Mouse (Mus musculus) adipocyte (in vitro differentiated cells): ENCODE measurements around the gene Pkdrej.
"Not testable (repeated sequence)": the region's sequence is repeated elsewhere in the genome, so short reads cannot be mapped to it uniquely, and the experiment has no call there.

ENCODE experiments used
- DNase-seq: peaks from one replicate; pipeline ENCODE4 v3.0.0-alpha.2; 2016; ENCODE audit warnings: low spot score

The Pkdrej gene

GRCm38 (mm10) chr15:85821203-85822010 lies at the start of gene Pkdrej:
Pkdrej (minus strand) TSS chr15:85821734.
- DNase-seq = no peak

- DNase-seq = peak; percentile 80
Observed at GRCm38 (mm10) chr15:85867696-85868095, 46.2 kb upstream of the Pkdrej start.

- DNase-seq = not testable (repeated sequence)
Observed at GRCm38 (mm10) chr15:85865913-85866312, 44.4 kb upstream of the Pkdrej start.

- peak; percentile 94 for DNase-seq
Observed at GRCm38 (mm10) chr15:85859490-85860031, 38.0 kb upstream of the Pkdrej start, which contains the start of gene Gtse1. Gtse1 (plus strand) TSS chr15:85859745.

DNA sequence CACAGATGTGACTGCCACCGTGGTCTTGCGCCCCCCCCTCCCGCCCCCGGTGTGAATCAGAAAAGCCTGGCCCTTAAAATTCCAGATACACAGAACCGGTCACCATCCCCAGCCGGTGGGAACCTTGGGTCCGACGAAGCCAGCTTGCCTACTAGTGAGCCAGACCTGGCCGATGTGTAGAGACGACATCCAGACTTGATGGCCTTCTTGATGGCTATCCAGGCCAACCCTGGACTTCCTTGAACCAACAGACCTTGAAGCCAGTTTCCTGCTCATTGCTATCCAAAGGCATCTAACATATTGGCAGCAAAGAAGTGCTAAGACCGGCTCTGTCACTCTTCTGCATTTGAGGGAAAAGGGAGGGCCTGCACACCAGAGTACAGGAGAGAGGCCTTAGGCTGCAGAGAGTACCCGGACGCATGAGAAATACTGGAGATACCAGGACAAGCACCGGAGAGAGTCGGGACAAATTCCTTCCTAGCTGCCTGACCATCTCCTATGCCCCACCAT lies 37.5 kb upstream of the Pkdrej start:
- no peak for DNase-seq

DNA sequence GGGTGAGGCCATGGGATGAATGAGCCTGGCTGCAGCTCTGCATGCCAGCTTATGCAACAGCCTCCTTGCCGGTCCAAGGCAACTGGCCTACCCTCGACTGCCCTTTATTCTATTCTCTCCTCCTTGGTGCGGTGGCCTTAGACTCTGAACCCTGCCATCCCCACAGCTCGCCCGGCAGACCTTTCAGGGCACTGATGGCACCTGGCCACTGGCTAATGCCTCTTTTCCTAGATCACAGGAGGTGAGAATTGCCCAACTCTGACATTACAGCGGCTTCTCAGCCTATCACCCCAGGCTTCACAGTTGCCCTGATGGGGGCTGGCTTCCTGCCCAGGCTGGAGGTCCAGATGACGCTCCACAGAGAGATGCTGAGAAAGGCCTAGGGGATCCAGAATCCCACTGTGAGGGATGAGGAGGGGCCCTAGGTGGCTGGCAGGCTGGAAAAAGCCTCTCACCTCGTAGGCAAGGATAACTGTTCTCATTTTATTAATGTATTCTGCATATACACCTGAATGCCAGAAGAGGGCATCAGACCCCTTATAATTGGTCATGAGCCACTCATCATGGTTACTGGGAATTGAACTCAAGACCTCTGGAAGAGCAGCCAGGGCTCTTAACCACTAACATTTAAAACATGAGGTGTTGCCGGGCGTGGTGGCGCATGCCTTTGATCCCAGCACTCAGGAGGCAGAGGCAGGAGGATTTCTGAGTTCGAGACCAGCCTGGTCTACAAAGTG lies 30.3 kb upstream of the Pkdrej start:
- DNase-seq = no peak

- no peak for DNase-seq
Observed at GRCm38 (mm10) chr15:85845071-85845470, 23.5 kb upstream of the Pkdrej start.

GRCm38 (mm10) chr15:85841796-85842360 lies 20.3 kb upstream of the Pkdrej start:
- no peak for DNase-seq

DNA sequence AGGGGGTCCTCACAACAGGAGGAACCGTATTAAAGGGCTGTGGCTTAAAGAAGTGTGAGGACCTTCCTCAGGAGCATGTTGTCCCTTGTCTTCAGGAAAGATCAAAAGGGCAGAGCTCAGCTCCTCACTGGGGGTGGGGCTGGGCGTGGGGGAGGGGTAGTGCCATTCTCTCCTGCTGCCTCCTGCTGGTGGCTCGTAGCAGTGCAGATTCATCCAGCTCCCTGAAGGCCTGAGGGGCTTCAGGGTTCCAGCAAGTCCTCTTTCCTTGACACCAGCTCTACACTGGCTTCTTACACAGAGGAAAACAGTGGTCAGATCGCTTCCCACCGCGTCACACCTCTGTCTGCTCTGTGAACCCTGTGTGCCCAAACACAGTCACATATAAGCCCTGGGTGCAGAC lies 19.4 kb upstream of the Pkdrej start:
- DNase-seq = no peak

GRCm38 (mm10) chr15:85836887-85837286 lies 15.4 kb upstream of the Pkdrej start:
- DNase-seq = no peak

- no peak for DNase-seq
Observed at GRCm38 (mm10) chr15:85835335-85835734, 13.8 kb upstream of the Pkdrej start.

DNA sequence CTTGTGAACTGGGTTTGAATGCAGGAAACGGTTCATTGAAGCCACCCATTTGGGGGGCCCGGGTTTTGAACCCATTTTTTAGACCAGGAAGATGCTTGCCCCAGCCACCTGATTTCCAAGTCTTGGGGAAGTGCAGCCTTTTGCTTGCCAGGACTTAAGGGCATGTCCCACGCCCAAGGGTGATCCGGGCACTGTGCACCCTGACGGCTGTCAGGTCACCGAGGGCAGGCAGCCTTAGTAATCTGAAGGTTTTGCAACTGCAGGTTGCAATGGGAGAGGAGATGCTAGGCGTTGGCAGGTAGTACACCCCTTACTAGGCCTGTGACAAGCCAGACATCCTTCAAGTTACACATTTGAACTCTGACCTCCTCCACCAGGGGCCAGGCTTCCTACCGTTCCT lies 11.1 kb upstream of the Pkdrej start:
- no peak for DNase-seq

GRCm38 (mm10) chr15:85831954-85832590 lies 10.5 kb upstream of the Pkdrej start, which contains the start of gene Ttc38:
Ttc38 (plus strand) TSS chr15:85832306.
- DNase-seq = peak; percentile 56

GRCm38 (mm10) chr15:85829470-85829869 lies 7.9 kb upstream of the Pkdrej start:
- DNase-seq = no peak

DNA sequence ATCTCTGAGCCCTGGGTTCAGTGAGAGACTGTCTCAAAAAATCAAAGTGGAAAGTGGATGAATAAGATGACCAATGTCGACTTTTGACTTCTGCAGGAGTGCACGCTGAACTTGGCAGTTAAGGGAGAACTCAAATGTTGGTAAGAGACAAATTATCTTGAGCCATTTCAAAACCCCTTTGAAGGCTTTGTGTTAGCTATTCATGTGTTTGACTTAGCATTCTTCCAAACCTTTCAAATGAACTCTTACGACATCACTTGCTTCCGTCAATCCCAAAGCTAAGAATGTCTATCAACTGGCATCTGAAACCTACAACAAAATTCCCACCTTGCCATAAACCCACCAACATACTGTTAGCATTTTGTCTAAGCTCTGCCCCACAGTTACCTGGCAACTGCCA lies 6.5 kb upstream of the Pkdrej start:
- no peak for DNase-seq

DNA sequence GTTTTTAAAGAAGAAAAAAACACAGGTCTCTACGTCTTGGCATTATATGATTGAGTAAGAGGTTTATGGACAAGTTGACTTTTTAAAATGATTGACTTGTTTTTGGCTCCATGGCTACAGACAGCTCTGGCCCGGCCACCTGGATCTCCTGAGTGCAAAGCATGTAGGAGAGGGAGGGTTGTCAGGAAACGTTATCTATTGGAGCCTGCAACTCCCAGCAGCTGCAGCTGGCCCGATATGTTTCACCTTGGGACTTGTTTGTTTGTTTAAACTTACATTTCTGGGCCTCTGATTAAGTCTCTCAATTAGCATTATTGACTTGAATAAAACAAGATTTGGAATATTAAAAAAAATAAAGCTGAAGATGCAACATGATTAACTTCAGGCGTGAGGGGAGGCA lies 5.1 kb upstream of the Pkdrej start:
- no peak for DNase-seq

- DNase-seq = no peak
Observed at GRCm38 (mm10) chr15:85822011-85822359, 451 bp upstream of the Pkdrej start.

DNA sequence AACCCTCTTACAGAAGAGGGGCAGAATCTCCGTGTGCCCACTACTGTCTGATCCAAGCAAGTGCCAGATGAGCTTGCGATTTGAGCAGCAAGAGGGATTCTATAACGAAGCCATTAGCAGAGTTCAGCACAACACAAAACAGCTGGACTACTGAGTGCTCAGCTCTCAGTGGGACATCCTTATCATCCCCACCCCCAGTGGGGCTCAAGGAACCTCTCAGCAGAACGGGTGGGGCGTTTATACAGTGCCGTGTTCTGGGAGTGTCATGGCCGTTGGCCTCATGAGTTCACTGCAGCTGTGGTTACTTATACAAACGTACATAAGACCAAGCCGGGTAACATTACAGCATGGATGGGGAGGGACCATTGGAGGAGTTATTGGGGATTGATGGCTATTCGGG lies 8.1 kb downstream of the Pkdrej start:
- DNase-seq = no peak

DNA sequence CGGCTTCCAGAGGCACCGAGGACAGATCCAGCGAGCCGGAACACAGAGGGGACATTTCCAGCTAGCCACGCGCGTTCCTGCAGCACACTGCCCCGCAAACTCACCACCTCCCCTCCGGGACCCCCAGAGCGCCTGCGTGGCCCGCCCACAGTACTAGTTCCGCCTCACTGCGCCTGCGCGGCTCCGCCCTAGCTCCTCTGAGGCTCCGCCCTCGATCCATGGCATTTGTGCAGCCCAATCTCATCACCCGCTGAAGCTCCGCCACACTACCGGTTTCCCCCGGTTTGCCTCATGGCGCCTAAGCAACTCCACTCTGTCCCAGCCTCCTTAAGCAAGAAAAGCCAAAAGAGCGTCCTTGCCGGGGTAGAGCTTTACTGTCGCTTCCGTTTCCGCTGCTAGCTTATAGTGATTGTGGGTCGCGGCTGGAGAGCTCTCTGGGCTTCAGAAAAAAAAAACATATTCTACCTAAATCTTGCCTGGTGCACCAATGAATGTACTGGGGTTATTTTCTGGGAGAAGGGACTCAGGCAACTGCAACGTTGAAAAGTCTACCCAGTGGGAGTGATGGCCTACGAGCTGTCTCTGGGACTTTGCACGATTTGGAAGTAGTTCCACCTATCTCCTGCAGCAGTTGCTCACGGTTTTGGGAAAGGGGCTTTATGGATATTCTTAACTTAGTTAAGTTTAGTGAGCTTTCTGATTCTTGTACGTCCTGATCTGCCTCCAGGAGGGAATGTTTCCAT lies 9.8 kb downstream of the Pkdrej start, which contains the start of gene Cdpf1:
Cdpf1 (minus strand) TSS at position 163 of the 743 bp plus-strand sequence.
- DNase-seq = peak; percentile 98

GRCm38 (mm10) chr15:85810806-85811521 lies 10.6 kb downstream of the Pkdrej start:
- no peak for DNase-seq

GRCm38 (mm10) chr15:85810462-85810805 lies 11.1 kb downstream of the Pkdrej start:
- DNase-seq = no peak
